Mouse (Mus musculus) liver, adult 2 months (tissue): ENCODE measurements around the gene Tbp. TPM values are rescaled to one million over a fixed set of nuclear protein-coding genes. Genes with fewer than 3 reads are reported as not detected.
A peak's percentile ranks its signal among the peaks of the same experiment; 100 is the strongest.

Source experiments
- DNase-seq: peaks from one replicate; pipeline ENCODE4 v3.0.0-alpha.2; 2011; ENCODE audit warnings: low read depth, low spot score; ENCODE audit errors: extremely low read depth
- H3K27ac ChIP-seq: fragments of 200-500 bp; replicated peaks from 2 replicates; pipeline ENCODE4 v1.5.1; 2012; ENCODE audit warnings: low read depth, mild to moderate bottlenecking, control low read depth, inconsistent platforms, low read length; ENCODE audit not compliant: insufficient read depth
- H3K27me3 ChIP-seq: fragments of 200-500 bp; 2 replicates; pipeline ENCODE4 v1.6.1; 2012; ENCODE audit warnings: mild to moderate bottlenecking, moderate library complexity, low read length, inconsistent platforms; ENCODE audit not compliant: control insufficient read depth, insufficient read depth
- H3K36me3 ChIP-seq: fragments of 200-500 bp; 2 replicates; pipeline ENCODE4 v1.6.1; 2012; ENCODE audit warnings: low read length, inconsistent platforms; ENCODE audit not compliant: control insufficient read depth, insufficient read depth
- H3K4me1 ChIP-seq: fragments of 200-500 bp; 2 replicates; pipeline ENCODE4 v1.6.1; 2011; ENCODE audit warnings: low read length; ENCODE audit not compliant: control insufficient read depth, insufficient read depth
- H3K4me3 ChIP-seq: fragments of 200-500 bp; 2 replicates; pipeline ENCODE4 v1.5.1; 2011; ENCODE audit warnings: low read depth, mild to moderate bottlenecking, control low read depth, low read length, moderate library complexity; ENCODE audit not compliant: insufficient read depth
- H3K79me2 ChIP-seq: fragments of 200-500 bp; 2 replicates; pipeline ENCODE4 v1.6.1; 2012; ENCODE audit warnings: inconsistent platforms, mild to moderate bottlenecking, low read length, moderate library complexity; ENCODE audit not compliant: control insufficient read depth, insufficient read depth
- H3K9ac ChIP-seq: fragments of 200-500 bp; 2 replicates; pipeline ENCODE4 v1.6.1; 2012; ENCODE audit warnings: low read depth, mild to moderate bottlenecking, control low read depth, inconsistent platforms, low read length
- CTCF ChIP-seq: fragments of 200-500 bp; IDR thresholded peaks from 2 replicates; pipeline ENCODE4 v1.5.1; 2011; ENCODE audit warnings: low read depth, low read length, control low read depth
- POLR2A ChIP-seq: fragments of 200-500 bp; IDR thresholded peaks from 2 replicates; pipeline ENCODE4 v1.6.1; 2011; ENCODE audit warnings: low read length, control low read depth; ENCODE audit not compliant: insufficient read depth; ENCODE audit errors: extremely low read depth
- WGBS: fragments of 180-500 bp; shearing (Covaris S2); methylation state at CpG from one replicate; pipeline ENCODE4 v1.1.7; 2018; 5-methylcytosine and 5-hydroxymethylcytosine counted together
- polyA plus RNA-seq: library from polyadenylated mRNA; depleted of rRNA; stranded (reverse); fragments of >200 nt; gene quantifications from 2 replicates; pipeline ENCODE4 v1.2.3, GENCODE M21; 2012; rRNA removed
- total RNA-seq: library from RNA; depleted of rRNA; stranded (reverse); fragments of >200 nt; gene quantifications from 2 replicates; pipeline ENCODE4 v1.2.3, GENCODE M21; 2014; rRNA removed

Tbp gene
- total and polyA plus RNA-seq, 2 experiments, result 5.5 to 25.5 TPM

GRCm38 (mm10) chr17:15575056-15575455 lies 75.4 kb downstream of the Tbp start:
- DNase-seq, result peak; percentile 77
- no peaks in the 10 kb centered on the region for H3K27me3 ChIP-seq
- H3K79me2 ChIP-seq, result no peaks in the 10 kb centered on the region
- H3K27ac ChIP-seq, result no peak overlapping the region
- no peak overlapping the region for H3K4me3 ChIP-seq
- H3K4me1 ChIP-seq, result peaks cover 3% of the 10 kb centered on the region; the same call in 1 of the 2 replicates
- H3K36me3 ChIP-seq, result no peaks in the 10 kb centered on the region
- TF ChIP-seq CTCF (no peak), POLR2A (no peak)
- 14% methylated on average over 1 of the region's 1 CpGs for WGBS
- H3K9ac ChIP-seq, result no peak overlapping the region

GRCm38 (mm10) chr17:15577291-15577694 lies 77.6 kb downstream of the Tbp start:
- 2% methylated on average over 32 of the region's 32 CpGs for WGBS
- TF ChIP-seq POLR2A, result no peak
- peak; percentile 50 for TF ChIP-seq CTCF
- Histone ChIP-seq H3K79me2 (no peaks in the 10 kb centered on the region), H3K4me3 (peak overlapping the region; percentile 17; the same call in 1 of the 2 replicates), H3K4me1 (peaks cover 3% of the 10 kb centered on the region; the same call in 1 of the 2 replicates), H3K27ac (no peak overlapping the region), H3K27me3 (no peaks in the 10 kb centered on the region), H3K9ac (no peak overlapping the region), H3K36me3 (no peaks in the 10 kb centered on the region)
- DNase-seq, result peak; percentile 18

Other genes starting within 250 kb of the Tbp start
- 4.0 and 4.6 TPM in 2 replicates for gene Dll1, start 123.0 kb upstream of the Tbp start, total RNA-seq
- gene Dll1, start 123.0 kb upstream of the Tbp start, polyA plus RNA-seq, result 6.9 and 7.1 TPM in 2 replicates
- gene Fam120b, start 103.7 kb upstream of the Tbp start, total RNA-seq, result 13.3 and 13.4 TPM in 2 replicates
- 4.4 and 5.8 TPM in 2 replicates for gene Fam120b, start 103.7 kb upstream of the Tbp start, polyA plus RNA-seq
- gene Psmb1, start 137 bp upstream of the Tbp start, total RNA-seq, result 212 and 260 TPM in 2 replicates
- gene Psmb1, start 137 bp upstream of the Tbp start, polyA plus RNA-seq, result 71.2 and 87.0 TPM in 2 replicates
- 25.9 and 32.9 TPM in 2 replicates for gene Pdcd2, start 27.4 kb downstream of the Tbp start, total RNA-seq
- 20.8 and 25.1 TPM in 2 replicates for gene Pdcd2, start 27.4 kb downstream of the Tbp start, polyA plus RNA-seq
- 4.9 and 5.4 TPM in 2 replicates for gene Prdm9, start 64.5 kb downstream of the Tbp start, total RNA-seq
- 1.8 and 2.5 TPM in 2 replicates for gene Prdm9, start 64.5 kb downstream of the Tbp start, polyA plus RNA-seq
- 17.2 TPM in 2 replicates for gene Chd1, start 205.1 kb downstream of the Tbp start, total RNA-seq
- gene Chd1, start 205.1 kb downstream of the Tbp start, polyA plus RNA-seq, result 2.5 and 2.7 TPM in 2 replicates